Mouse (Mus musculus) lung, adult 2 months (tissue): ENCODE results near the gene Clpsl2.

Source experiments
- CTCF ChIP-seq: fragments of 200-500 bp; IDR thresholded peaks from 2 replicates; pipeline ENCODE4 v1.5.1; 2011; ENCODE audit warnings: mild to moderate bottlenecking, low read length, control low read depth; ENCODE audit not compliant: insufficient read depth
- POLR2A ChIP-seq: fragments of 200-500 bp; IDR thresholded peaks from 2 replicates; pipeline ENCODE4 v1.6.1; 2011; ENCODE audit warnings: low read depth, mild to moderate bottlenecking, control low read depth, low read length, borderline replicate concordance; ENCODE audit errors: extremely low read depth

DNA sequence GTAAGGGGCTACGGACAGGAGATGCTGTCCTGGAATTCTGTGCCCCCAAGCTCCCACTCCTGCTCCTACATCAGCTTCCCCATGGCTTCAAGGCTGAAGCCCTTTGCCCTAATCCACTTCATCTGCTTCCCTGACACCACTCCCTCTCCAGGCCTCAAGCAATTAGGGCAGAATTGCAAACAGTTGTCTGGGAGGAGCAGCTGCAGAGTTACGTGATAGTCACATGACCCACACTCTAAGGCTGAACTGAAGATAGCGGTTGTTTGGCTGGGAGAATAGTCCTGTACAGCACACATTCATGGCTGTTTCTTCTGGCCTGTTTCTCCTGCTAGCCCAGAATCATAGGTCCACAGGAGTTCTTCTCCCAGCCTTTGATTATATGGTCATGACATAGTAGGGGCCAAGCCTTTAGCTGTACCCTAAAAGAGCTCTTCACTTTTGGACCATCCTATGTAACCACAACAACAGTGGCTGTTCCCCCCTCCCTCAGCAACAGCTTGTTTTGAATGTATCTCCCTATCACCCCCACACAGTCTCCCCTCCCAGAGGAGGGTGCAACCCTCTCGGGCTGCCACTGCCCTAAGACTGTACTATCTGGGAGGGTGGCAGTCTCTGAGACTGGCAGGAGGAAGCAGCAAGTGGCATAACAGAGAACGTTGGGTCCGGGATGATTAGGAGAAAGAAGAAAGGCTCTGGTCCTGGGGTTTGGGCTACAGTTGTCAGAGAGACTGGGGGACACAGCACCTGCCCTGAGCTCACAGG, 7.6 kb downstream of the Clpsl2 start:
- no peak for TF ChIP-seq CTCF
- TF ChIP-seq POLR2A: no peak
